Mouse (Mus musculus): Measurements from ENCODE around the gene Gm12830. TPM values are rescaled to one million over a fixed set of nuclear protein-coding genes. Genes with fewer than 3 reads are reported as not detected.

Gm12830 gene
- total RNA-seq (2021), result not detected
- long read RNA-seq, result 0 reads

- peak; percentile 25 to 50 for DNase-seq (ENCODE audit: low spot score in 2 of 2)
Observed at GRCm38 (mm10) chr4:114821567-114822192, at the start of gene Gm12830. Gene Gm12830 (plus strand): TSS chr4:114821722.

- DNase-seq (ENCODE audit: low spot score in 2 of 2), result peak in 1 of 2 experiments; percentile 53
Observed at GRCm38 (mm10) chr4:114773316-114773715, 48.2 kb upstream of the Gm12830 start.

GRCm38 (mm10) chr4:114777625-114778202, 43.8 kb upstream of the Gm12830 start:
- DNase-seq (ENCODE audit: low spot score in 2 of 2), result peak; percentile 6 to 37

GRCm38 (mm10) chr4:114778716-114779474, 42.6 kb upstream of the Gm12830 start:
- DNase-seq (ENCODE audit: low spot score in 2 of 2), result no peak

- no peak for DNase-seq (ENCODE audit: low spot score in 2 of 2)
Observed at GRCm38 (mm10) chr4:114779475-114779757, 42.1 kb upstream of the Gm12830 start.

GRCm38 (mm10) chr4:114779758-114780546, 41.6 kb upstream of the Gm12830 start:
- DNase-seq (ENCODE audit: low spot score in 2 of 2), result no peak

- DNase-seq (ENCODE audit: low spot score in 2 of 2), result no peak
Observed at GRCm38 (mm10) chr4:114782851-114783250, 38.7 kb upstream of the Gm12830 start.

GRCm38 (mm10) chr4:114784735-114785134, 36.8 kb upstream of the Gm12830 start:
- no peak for DNase-seq (ENCODE audit: low spot score in 2 of 2)

- DNase-seq (ENCODE audit: low spot score in 2 of 2), result no peak
Observed at GRCm38 (mm10) chr4:114788856-114789255, 32.7 kb upstream of the Gm12830 start.

GRCm38 (mm10) chr4:114791650-114792049, 29.9 kb upstream of the Gm12830 start:
- no peak for DNase-seq (ENCODE audit: low spot score in 2 of 2)

GRCm38 (mm10) chr4:114793836-114794235, 27.7 kb upstream of the Gm12830 start:
- no peak for DNase-seq (ENCODE audit: low spot score in 2 of 2)

GRCm38 (mm10) chr4:114797254-114797914, 24.1 kb upstream of the Gm12830 start:
- DNase-seq (ENCODE audit: low spot score in 2 of 2), result no peak

GRCm38 (mm10) chr4:114798041-114798624, 23.4 kb upstream of the Gm12830 start:
- no peak for DNase-seq (ENCODE audit: low spot score in 2 of 2)

- no peak for DNase-seq (ENCODE audit: low spot score in 2 of 2)
Observed at GRCm38 (mm10) chr4:114804096-114804495, 17.4 kb upstream of the Gm12830 start.

GRCm38 (mm10) chr4:114818963-114819702, 2.4 kb upstream of the Gm12830 start:
- no peak for DNase-seq (ENCODE audit: low spot score in 2 of 2)

GRCm38 (mm10) chr4:114834770-114835581, 13.5 kb downstream of the Gm12830 start:
- DNase-seq (ENCODE audit: low spot score in 2 of 2), result no peak

- DNase-seq (ENCODE audit: low spot score in 2 of 2), result no peak
Observed at GRCm38 (mm10) chr4:114841336-114841920, 19.9 kb downstream of the Gm12830 start.

GRCm38 (mm10) chr4:114842376-114842960, 20.9 kb downstream of the Gm12830 start:
- DNase-seq (ENCODE audit: low spot score in 2 of 2), result no peak

Measured in layer of hippocampus, adult 18-20 months (tissue).